Mouse (Mus musculus): ENCODE measurements around the gene Foxj3.

The Foxj3 gene

GRCm38 (mm10) chr4:119637176-119637845 is 100.5 kb downstream of the Foxj3 start, which contains the start of gene Guca2a:
Guca2a (plus strand) TSS chr4:119637704.
- DNase-seq (ENCODE audit: low spot score in 2 of 2) = no peak

DNA sequence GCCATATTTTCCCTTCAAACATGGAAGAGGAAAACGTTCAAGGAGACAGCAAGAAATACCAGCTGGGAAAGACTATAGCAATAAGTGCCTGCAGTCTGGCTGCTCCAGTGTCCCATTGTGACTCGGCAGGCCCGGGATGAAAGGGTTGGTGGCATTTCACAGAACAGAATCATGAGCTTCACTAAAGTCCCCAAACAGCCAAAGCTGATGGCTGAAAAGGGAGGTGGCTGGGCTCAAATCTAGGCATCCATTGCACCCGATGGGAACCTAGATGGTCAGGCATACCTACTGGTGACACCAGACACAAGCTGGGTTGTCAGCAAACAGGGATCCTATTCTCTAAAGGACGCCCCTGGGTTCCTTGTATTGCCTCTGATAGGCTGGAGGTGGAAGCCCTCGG is 101.1 kb downstream of the Foxj3 start:
- no peak for DNase-seq (ENCODE audit: low spot score in 2 of 2)

GRCm38 (mm10) chr4:119638656-119639055 is 101.9 kb downstream of the Foxj3 start:
- no peak for DNase-seq (ENCODE audit: low spot score in 2 of 2)

DNA sequence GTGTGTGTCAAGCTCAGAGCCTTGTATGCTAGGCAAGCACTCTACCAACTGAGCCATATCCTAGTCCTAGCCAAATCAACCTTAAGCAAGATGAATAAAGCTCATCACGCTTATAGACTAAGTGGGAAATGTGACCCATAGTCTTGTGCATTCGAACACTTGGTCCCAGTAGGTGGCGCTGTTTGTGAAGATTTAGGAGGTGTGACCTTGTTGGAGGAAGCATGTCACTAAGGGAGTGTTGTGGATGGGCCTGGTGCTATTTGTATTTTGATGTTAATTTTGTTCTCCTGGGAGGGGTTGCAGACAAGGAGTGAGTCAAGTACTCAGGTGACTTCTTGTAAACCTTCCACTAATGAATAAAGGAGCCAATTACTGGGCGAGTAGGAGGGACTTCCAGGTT is 105.9 kb downstream of the Foxj3 start:
- DNase-seq (ENCODE audit: low spot score in 2 of 2) = no peak

DNA sequence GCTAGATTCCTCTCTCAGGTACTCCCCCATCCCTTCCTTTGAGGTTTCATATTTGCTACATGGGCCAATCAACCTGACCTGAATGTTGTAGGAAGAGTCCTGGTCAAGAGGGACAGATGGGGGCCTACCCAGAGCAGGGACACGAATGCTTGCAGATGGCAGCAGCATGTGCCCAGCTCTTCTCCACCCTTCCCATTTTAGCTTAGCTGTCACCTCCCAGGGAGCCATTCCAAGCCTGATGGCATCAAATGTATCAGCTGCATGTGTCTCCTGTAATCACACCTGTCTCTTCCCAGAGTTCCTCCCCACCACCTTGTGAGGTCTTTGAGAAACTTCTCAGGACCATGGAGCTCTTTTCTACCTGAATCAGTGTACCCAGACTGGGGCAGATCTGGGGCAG is 120.2 kb downstream of the Foxj3 start:
- DNase-seq (ENCODE audit: low spot score in 2 of 2) = no peak

DNA sequence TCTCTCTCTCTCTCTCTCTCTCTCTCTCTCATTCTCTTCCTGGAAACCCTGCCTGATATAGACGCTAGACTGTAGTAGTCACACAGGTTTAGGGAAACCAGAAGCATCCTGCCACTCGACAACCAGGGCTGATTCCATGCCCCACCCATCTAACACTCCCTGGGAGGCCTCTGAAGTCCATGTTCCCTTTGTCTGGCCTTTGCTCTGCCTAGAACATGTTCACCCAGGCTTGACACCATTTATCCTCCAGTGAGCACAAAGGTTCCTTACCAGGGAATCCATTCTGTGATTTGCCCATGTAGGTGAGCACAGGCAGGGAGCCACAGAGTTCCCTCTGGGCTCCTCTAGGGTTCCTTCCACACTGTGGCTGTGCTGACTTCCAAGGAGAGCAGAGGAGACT is 121.4 kb downstream of the Foxj3 start:
- no peak for DNase-seq (ENCODE audit: low spot score in 2 of 2)

- DNase-seq (ENCODE audit: low spot score in 2 of 2) = no peak
Measured at GRCm38 (mm10) chr4:119658731-119659130, 121.9 kb downstream of the Foxj3 start, which contains the start of gene Guca2b. Guca2b (minus strand) TSS chr4:119658954.

GRCm38 (mm10) chr4:119660007-119660406 is 123.2 kb downstream of the Foxj3 start:
- no peak for DNase-seq (ENCODE audit: low spot score in 2 of 2)

DNA sequence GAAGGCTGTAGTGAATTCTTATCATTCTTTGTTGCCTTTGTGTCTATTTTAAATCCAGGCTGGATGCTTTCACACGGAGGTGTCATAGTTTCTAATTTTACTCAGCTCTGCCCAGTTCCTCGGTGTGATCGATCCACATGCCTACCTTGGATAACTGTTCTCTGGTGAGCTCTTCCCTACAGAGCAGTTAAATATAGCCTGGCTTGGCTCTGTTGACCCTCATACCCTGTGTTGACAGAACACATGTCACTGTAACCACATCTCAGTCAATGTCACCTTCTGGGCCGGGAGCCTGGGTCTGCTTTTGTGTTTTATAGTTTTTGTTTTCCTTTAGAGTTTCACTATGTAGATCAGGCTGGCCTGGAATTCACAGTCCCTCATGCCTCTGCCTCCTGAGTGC is 125.3 kb downstream of the Foxj3 start:
- DNase-seq (ENCODE audit: low spot score in 2 of 2) = no peak

- DNase-seq (ENCODE audit: low spot score in 2 of 2) = no peak
Measured at GRCm38 (mm10) chr4:119662976-119663375, 126.2 kb downstream of the Foxj3 start.

DNA sequence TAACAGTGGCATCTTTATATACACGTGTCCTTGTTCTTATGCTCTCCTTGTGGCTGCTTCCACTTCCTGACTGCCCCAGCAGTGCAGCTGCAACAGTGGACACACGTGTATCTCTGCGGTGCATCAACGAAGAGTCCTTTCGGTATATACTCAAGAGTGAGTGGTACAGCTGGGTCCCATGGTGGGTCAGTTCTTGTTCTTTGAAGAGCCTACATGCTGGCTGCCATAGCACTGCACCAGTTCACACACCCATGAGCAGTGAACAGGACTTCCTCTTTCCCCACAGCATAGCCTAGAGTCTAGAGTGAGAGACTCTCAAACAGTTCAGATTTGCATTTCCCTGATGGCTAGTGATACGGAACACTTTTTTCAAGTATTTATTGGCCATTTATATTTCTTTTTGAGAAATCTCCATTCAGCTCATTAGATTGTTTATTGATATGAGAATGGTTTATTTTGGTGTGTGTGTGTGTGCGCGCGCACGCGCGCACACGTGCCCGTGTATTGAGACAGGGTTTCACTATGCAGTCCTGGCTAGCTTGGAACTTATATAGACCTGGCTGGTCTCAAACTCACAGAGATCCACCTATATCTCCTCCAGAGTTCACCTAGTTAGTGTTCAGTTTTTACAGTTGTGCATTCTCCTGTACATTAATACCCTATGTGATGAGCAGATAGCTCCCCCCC is 126.7 kb downstream of the Foxj3 start:
- no peak for DNase-seq (ENCODE audit: low spot score in 2 of 2)

- no peak for DNase-seq (ENCODE audit: low spot score in 2 of 2)
Measured at GRCm38 (mm10) chr4:119665166-119665565, 128.4 kb downstream of the Foxj3 start.

DNA sequence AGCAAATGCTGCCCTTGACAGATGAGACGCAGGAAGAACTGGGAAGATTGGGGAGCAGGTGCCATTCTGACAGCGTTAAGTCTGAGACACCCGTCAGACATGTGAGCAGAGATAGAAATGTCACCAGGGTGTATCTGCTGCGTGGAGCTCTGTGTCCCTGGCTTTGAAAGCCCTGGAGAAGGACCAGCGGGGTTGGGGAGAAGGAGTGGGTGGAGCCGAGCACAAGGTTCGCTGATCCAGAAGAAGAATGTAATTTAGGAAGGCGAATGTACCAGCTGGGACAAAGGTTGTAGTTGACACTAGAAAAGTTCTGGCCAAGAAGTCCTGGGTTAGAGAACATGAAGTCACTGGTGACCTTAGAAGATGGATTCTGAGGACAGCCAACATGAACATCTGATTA is 129.3 kb downstream of the Foxj3 start:
- DNase-seq (ENCODE audit: low spot score in 2 of 2) = no peak

DNA sequence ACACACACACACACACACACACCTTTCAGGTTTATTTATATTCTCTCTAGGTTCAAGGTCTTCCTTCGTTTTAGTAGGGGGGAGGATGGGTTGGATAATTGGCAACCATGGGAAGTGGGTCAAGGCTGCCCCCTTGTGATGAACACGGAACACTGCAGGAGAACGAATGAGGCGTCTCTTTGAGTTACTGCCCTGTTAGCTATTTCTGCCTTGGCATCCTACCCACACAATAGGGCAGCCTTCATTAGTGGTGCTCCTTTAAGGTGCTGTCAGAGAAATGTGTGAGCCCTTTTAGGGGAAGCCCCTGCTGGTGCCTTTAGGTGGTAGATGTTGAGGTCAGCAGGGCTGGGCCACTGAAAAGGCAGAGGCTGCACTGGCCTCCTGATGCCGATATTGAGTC is 130.7 kb downstream of the Foxj3 start:
- peak in 1 of 2 experiments; percentile 25 for DNase-seq (ENCODE audit: low spot score in 2 of 2)

DNA sequence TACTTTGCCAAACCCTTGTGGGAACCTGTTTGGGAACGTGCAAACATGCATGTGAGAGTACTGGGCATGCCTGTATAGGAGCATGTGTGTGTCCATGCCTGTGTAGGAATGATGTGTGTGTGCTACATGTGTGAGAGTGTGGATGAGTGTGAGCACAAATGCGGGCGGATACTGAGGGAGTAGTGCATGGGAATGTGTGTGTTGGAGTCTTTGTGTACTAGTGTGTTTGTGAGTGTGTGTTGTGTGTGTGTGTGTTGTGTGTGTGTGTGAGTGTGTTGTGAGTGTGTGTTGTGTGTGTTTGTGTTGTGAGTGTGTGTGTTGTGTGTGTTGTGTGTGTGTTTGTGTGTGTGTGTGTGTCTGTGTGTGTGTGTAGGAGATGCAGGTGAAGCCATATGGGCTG is 131.4 kb downstream of the Foxj3 start:
- no peak for DNase-seq (ENCODE audit: low spot score in 2 of 2)

- DNase-seq (ENCODE audit: low spot score in 2 of 2) = no peak
Measured at GRCm38 (mm10) chr4:119668596-119668995, 131.8 kb downstream of the Foxj3 start.

GRCm38 (mm10) chr4:119669356-119670209 is 132.8 kb downstream of the Foxj3 start:
- peak; percentile 17 to 36 for DNase-seq (ENCODE audit: low spot score in 2 of 2)

- DNase-seq (ENCODE audit: low spot score in 2 of 2) = no peak
Measured at GRCm38 (mm10) chr4:119670210-119670555, 133.4 kb downstream of the Foxj3 start.

GRCm38 (mm10) chr4:119670736-119671135 is 133.9 kb downstream of the Foxj3 start:
- no peak for DNase-seq (ENCODE audit: low spot score in 2 of 2)

- DNase-seq (ENCODE audit: low spot score in 2 of 2) = no peak
Measured at GRCm38 (mm10) chr4:119671164-119671563, 134.4 kb downstream of the Foxj3 start.

DNA sequence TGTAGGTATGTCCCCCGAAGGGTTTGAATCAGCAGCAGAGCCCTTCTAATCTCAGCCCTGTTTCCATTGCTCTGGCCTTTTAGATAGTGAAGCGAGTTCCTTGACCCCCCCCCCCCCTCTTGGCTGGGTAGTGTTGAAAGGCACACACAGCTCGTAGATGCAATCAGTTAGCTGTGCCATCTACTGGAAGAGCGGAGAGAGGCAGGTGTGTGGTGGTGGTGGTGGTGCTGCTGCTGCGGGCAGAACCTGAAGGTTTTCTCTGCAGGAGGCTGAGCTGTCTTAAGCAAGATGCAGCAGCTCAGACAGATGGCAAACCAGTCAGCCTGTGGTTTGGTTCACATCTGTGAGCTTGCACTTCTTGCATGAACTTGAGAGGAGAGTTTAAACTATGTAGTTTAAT is 135.9 kb downstream of the Foxj3 start:
- DNase-seq (ENCODE audit: low spot score in 2 of 2) = no peak

Data from spleen, postnatal 14 days (tissue).